Mouse (Mus musculus): Measurements from ENCODE around the gene Slamf1.
A peak's percentile ranks its signal among the peaks of the same experiment; 100 is the strongest.
"Not testable (repeated sequence)": the region's sequence is repeated elsewhere in the genome, so short reads cannot be mapped to it uniquely, and the experiment has no call there.

Slamf1 gene

DNA sequence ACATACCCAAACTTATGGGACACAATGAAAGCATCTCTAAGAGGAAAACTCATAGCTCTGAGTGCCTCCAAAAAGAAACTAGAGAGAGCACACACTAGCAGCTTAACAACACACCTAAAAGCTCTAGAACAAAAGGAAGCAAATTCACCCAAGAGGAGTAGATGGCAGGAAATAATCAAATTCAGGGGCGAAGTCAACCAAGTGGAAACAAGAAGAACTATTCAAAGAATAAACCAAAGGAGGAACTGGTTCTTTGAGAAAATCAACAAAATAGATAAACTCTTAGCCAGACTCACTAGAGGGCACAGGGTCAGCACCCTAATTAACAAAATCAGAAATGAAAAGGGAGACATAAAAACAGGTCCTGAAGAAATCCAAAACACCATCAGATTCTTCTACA, 44.1 kb downstream of the Slamf1 start:
- not testable (repeated sequence) for DNase-seq (ENCODE audit: low read depth)

DNA sequence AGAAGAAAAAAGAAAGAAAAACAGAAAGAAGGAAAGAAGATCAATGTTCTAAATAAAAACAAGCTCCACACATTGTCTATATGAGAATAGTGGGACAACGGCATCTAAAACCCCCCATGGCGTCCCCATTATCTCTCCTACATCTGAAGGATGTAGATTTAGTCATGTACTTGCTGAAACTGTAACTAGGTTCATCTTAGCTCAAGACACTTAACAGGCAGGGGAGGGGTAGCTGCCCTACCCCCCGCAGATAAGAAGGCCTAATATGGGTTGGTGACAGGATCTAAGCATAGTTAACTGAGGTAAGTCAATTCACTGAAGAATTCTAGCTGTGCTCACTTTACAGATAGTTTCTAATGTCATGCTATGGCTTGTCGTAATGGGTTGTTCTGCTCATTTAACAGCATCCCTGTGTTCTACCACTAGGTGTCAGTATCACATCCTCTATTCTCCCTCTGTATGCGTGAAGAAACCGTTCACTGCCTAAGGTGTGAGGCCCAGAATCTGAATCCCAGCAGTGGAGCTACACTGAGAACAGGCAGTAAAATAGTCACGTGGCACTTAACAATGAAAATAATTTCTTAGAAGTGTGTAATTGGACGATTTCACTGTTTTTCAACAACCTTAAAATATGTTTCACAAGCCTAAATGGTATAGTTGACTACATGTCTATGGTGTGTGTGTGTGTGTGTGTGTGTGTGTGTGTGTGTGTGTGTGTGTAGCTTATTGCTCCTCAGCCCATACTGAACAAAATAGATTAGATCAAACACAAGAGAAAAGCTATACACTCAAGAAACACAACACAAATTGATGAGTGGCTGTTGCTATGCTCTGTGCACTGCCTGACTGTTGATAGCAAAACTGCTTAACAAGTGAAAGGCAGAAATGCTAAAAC, 48.9 kb downstream of the Slamf1 start:
- peak; percentile 81 for DNase-seq (ENCODE audit: low read depth)

DNA sequence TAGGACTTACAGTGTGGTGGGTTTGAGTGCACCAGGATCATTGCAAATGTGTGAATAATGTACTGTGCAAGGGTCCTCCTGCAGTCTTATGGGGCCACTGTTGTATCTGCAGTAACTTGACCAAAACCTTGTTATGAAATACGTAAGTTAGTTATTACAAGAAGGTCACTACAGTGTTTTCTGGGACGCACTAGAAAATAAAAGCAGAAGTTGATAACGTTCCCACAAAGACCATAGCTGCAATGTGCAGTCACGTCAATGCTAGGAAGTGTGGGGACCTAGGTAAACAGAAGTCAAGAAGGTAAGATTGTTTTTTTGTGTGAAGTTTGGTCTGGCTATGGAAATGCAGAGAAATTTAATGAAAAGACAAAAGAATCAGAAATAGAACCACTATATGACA, 50.1 kb downstream of the Slamf1 start:
- DNase-seq (ENCODE audit: low read depth), result peak; percentile 14

DNA sequence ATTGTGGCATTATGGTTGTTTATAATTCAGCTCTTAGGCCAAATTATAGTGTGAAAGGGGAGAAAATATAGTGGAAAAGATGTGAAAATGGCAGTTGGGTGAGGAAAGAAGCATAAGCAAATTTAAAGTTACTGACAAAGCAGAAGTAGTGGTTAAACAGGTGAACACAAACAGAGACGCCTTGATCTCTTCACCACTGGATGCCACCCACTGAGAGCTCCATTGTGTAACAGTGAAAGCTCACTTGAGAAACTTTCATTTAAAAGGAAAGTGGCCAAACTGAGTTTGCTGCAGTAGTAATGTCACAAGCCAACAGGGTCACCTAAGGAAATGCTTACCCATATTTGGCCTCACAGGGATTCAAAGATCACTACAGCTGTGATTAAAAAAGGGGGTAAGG, 54.4 kb downstream of the Slamf1 start:
- no peak for DNase-seq (ENCODE audit: low read depth)

DNA sequence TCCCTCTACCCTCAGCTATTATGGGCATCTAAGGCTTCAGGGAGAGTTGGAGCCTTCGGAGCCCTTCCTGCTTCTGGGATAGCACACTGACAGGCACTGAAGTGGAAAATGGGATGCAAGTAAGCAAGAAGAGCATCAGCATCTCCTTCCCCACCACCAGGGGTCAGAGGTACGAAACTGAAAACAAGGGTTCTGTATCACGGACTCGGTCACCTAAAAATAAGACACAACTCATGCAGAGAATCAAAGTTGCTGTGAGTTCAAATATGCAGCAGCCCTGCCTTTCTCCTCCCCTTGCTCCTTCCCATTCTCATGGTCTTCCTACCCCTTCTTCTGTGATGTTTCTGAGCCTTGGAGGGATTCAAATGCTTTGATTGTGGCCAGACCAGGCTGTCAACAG, 58.5 kb downstream of the Slamf1 start:
- DNase-seq (ENCODE audit: low read depth), result peak; percentile 40

DNA sequence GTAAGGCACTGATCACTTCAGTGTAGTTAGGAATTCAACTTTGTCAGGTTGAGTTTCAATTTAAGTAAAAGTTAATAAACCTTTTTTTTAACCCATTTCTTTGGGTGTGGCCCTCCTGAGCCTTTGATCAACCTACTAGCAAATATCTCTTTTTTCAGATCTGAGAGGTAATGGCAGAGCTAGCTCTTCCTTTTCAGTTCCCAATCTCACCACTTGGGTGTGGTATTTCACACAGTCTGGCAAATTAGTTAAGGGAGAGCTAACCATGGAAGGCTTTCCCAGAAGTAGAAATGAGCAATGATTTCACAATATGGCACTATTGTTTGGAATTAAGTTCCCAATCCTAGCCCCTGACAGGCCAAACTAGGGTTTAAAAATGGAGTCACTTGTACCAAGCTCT, 59.2 kb downstream of the Slamf1 start:
- DNase-seq (ENCODE audit: low read depth), result peak; percentile 56

DNA sequence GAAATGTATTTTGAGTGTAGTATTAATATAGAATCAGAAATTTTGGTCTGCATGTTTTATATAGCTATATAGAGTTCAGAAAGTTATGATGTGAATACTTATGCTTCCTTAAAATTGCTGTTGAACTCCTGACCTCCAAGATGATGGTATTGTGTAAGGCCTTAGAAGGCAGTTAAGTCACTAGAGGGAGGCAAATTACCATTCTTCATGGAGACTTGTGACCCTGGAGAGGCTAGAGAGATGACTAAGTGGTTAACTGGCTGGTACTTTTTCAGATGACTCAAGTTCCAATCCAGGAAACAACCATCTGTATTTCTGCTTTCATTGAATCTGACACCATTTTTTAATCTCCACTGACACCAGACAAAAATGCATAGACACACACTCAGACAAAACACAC, 60.7 kb downstream of the Slamf1 start:
- peak; percentile 89 for DNase-seq (ENCODE audit: low read depth)

DNA sequence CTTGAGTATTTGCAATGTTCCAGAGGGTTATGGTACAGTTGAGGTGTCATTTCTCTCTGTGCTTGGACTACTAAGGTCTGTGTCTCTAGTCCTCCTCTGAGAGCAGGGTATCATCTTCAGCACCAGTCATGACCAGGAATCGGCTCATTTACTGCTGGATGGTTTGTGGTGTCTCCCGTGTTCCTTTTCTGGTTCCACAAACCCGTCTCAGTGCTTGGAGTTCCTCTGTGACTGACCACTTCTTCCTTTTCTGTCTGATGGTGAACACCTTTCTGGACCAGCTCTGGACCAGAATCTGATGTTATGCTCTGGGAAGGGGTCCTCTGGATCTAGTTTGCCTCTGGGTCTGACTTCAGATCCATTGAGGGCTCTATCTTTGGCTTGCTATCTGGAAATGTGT, 72.6 kb downstream of the Slamf1 start, which contains the start of gene Cd84:
TSS of gene Cd84 (plus strand) at position 210 of the 400 bp plus-strand sequence.
- no peak for DNase-seq (ENCODE audit: low read depth)

DNA sequence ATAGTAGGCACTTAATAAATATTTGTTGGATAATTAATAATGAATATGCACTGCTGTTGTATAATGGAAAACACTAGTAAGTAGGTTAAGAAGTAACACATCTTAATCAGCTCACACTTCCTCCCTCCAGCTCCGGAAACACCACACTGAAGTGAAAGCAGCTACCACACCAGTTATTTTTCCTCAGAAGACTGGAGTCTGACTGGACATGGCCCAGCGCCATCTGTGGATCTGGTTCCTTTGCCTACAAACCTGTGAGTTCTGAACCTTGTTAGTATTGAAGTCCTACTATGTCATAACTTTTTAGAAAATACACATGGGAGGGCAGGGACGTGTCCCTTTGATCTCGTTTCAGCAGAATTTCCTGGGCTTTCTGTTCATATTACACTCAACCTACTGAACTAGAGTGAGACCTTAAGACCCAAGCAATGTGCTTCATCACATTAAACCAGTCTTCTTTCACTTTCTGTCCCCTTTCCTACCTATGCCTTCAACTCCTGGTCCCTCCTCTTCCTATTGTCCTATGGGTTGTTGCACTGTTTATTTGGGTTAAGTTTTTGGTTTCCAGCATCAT, 73.6 kb downstream of the Slamf1 start:
- DNase-seq (ENCODE audit: low read depth), result peak; percentile 41

DNA sequence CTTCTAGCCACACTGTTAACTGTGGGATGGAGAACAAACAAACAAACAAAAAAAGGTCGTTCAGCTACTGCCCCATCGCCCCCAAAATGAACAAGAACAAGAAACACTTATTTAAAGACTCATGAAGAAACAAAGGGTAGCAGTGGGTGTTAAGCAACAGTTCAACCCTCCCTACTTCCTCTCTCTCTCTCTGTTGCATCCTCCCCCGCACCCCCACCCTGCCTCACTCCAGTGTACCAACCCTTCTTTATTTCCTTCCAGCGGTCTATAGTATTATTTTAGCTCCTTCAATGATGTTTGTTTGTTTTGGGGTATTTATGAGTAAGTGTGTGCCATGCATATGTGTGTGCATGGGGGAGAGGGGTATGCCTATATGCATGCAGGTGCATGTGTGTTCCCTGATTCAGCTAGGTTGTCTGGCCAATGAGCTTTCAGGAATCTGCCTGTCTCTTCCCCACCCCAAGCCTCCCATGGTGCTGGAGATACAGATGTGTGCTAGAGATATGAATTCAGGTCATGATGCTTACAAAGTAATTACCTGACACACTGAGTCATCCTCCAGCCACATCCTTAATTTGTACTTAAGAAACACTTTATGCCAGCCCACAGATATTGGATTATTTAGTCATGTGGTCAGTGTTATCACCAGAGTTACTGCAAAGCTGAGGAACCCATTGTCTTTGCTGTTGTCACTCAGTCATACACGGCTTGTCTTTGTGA, 78.3 kb downstream of the Slamf1 start:
- DNase-seq (ENCODE audit: low read depth), result peak; percentile 91

DNA sequence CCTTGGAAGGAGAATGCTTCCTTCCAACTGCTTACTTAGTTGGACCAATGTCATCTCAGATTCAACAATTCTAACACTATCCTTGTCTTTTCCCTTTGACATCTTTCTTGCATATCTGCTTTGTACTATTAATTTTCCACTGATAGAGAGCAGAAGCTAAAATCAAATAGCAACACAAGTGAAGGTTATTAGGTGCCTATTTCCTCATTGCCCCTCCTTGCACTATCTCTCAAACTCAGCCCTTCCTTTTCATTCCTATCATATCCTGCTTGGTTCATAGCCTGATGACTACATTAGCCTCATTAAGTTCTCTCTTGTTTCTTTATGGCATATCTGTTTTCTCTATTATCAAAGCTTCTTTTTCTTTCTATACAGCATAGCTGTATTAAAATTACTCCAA, 81.3 kb downstream of the Slamf1 start:
- DNase-seq (ENCODE audit: low read depth), result peak; percentile 58

DNA sequence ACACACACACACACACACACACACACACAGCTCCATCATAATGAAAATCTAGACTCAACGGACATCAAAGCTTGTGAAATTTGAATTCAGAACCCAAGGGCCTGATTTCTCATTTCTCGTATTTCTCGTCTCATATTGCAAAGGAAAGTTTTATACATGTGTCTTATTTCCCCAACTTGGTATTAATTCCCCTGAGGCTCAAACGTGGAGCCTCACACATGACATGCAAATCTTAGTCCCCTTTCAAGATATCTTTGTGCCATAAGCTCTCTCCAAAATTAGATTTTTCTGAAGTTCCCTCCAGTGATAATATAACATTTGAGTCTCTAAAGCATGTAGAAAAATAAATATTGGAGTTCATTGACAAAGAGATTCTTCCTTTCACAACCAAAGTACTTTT, 81.8 kb downstream of the Slamf1 start:
- no peak for DNase-seq (ENCODE audit: low read depth)

DNA sequence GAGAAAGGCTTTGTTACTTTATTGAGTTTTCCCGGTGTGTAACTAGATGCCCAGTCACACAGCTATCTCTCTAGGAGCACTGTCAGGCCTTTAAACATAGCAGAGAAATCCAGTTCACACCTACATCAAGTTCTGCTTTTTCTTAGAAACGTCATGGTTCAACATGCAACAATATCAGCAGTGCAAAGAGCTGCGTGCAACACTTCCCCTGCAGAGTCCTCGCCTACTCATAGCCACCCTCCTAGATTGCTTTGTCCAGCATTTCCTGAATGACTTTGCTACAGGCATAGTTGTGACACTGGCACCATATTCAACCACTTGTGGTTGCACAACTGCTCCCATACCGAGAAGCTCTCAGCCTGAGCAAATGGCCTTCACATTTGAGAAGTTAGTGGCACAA, 82.5 kb downstream of the Slamf1 start:
- DNase-seq (ENCODE audit: low read depth), result peak; percentile 89

Measured in 416B (cell line).